Mouse (Mus musculus) embryonic facial prominence, embryonic 10.5 days (tissue): ENCODE results near the gene Rnd1. TPM values are rescaled to one million over a fixed set of nuclear protein-coding genes. Genes with fewer than 3 reads are reported as not detected.

ENCODE experiments used
- DNase-seq: peaks from one replicate; pipeline ENCODE4 v3.0.0-alpha.2; 2017; ENCODE audit warnings: low spot score
- H3K27ac ChIP-seq: fragments of 300-500 bp; sonication (generic); replicated peaks from 2 replicates; pipeline ENCODE4 v1.5.1; 2016; ENCODE audit warnings: mild to moderate bottlenecking
- H3K27me3 ChIP-seq: fragments of 300-500 bp; sonication (generic); replicated peaks from 2 replicates; pipeline ENCODE4 v1.6.1; 2016; ENCODE audit warnings: low read depth, mild to moderate bottlenecking; ENCODE audit not compliant: poor library complexity, severe bottlenecking
- H3K36me3 ChIP-seq: fragments of 300-500 bp; sonication (generic); replicated peaks from 2 replicates; pipeline ENCODE4 v1.6.1; 2016; ENCODE audit warnings: mild to moderate bottlenecking, moderate library complexity
- H3K4me1 ChIP-seq: fragments of 300-500 bp; sonication (generic); 2 replicates; pipeline ENCODE4 v1.6.1; 2016
- H3K4me3 ChIP-seq: fragments of 300-500 bp; sonication (generic); 2 replicates; pipeline ENCODE4 v1.5.1; 2016; ENCODE audit warnings: mild to moderate bottlenecking, moderate library complexity
- H3K9me3 ChIP-seq: fragments of 300-500 bp; sonication (generic); 2 replicates; pipeline ENCODE4 v1.6.1; 2016; ENCODE audit warnings: mild to moderate bottlenecking
- WGBS: fragments of 180-500 bp; shearing (Covaris S2); methylation state at CpG from one replicate; pipeline ENCODE4 v1.1.7; 2016; 5-methylcytosine and 5-hydroxymethylcytosine counted together
- polyA plus RNA-seq: library from polyadenylated mRNA; unstranded; fragments of >200 nt; fragmentation: Nextera tagmentation; extraction: Ambion mirVana; gene quantifications from 2 replicates; pipeline ENCODE4 v1.2.1, GENCODE M21; 2016

Gene Rnd1
- polyA plus RNA-seq, 1 experiment from 2014 or later, result 0.88 TPM

GRCm38 (mm10) chr15:98647308-98647707, 30.0 kb downstream of the Rnd1 start:
- H3K4me3 ChIP-seq, result no peak overlapping the region
- WGBS, result 93% methylated on average over 10 of the region's 10 CpGs
- DNase-seq, result no peak
- H3K27ac ChIP-seq, result no peak overlapping the region
- no peaks in the 10 kb centered on the region for H3K4me1 ChIP-seq
- no peaks in the 10 kb centered on the region for H3K27me3 ChIP-seq
- peaks cover 100% of the 10 kb centered on the region for H3K36me3 ChIP-seq
- H3K9me3 ChIP-seq, result no peaks in the 10 kb centered on the region

GRCm38 (mm10) chr15:98646737-98647136, 30.5 kb downstream of the Rnd1 start:
- no peak overlapping the region for H3K27ac ChIP-seq
- WGBS, result 88% methylated on average over 8 of the region's 8 CpGs
- no peaks in the 10 kb centered on the region for H3K9me3 ChIP-seq
- no peak for DNase-seq
- H3K27me3 ChIP-seq, result no peaks in the 10 kb centered on the region
- H3K4me3 ChIP-seq, result no peak overlapping the region
- H3K4me1 ChIP-seq, result no peaks in the 10 kb centered on the region
- peaks cover 100% of the 10 kb centered on the region for H3K36me3 ChIP-seq

- peaks cover under 1% of the 10 kb centered on the region; the same call in 1 of the 2 replicates for H3K4me1 ChIP-seq
- no peak overlapping the region for H3K27ac ChIP-seq
- peaks cover 100% of the 10 kb centered on the region for H3K36me3 ChIP-seq
- DNase-seq, result no peak
- H3K9me3 ChIP-seq, result no peaks in the 10 kb centered on the region
- H3K27me3 ChIP-seq, result no peaks in the 10 kb centered on the region
- 92% methylated on average over 24 of the region's 24 CpGs for WGBS
- 0 out of 2 replicates have a peak overlapping the region, but pooled peaks have one; percentile 2 for H3K4me3 ChIP-seq
Observed at GRCm38 (mm10) chr15:98645057-98646026, 31.9 kb downstream of the Rnd1 start.

- Histone ChIP-seq H3K4me1 (peaks cover 10% of the 10 kb centered on the region; the same call in 1 of the 2 replicates), H3K27me3 (no peaks in the 10 kb centered on the region), H3K36me3 (peaks cover 100% of the 10 kb centered on the region), H3K4me3 (no peak overlapping the region), H3K27ac (no peak overlapping the region), H3K9me3 (no peaks in the 10 kb centered on the region)
- 91% methylated on average over 12 of the region's 12 CpGs for WGBS
- no peak for DNase-seq
Observed at GRCm38 (mm10) chr15:98644406-98644805, 32.9 kb downstream of the Rnd1 start.

- 32% methylated on average over 8 of the region's 8 CpGs for WGBS
- peaks cover 28% of the 10 kb centered on the region for H3K27me3 ChIP-seq
- no peaks in the 10 kb centered on the region for H3K9me3 ChIP-seq
- no peak overlapping the region for H3K4me3 ChIP-seq
- H3K27ac ChIP-seq, result no peak overlapping the region
- H3K36me3 ChIP-seq, result peaks cover 65% of the 10 kb centered on the region
- H3K4me1 ChIP-seq, result peaks cover 33% of the 10 kb centered on the region
- peak; percentile 33 for DNase-seq
Observed at GRCm38 (mm10) chr15:98640157-98640556, 37.1 kb downstream of the Rnd1 start.

GRCm38 (mm10) chr15:98637155-98637554, 40.1 kb downstream of the Rnd1 start:
- DNase-seq, result no peak
- Histone ChIP-seq H3K4me1 (peaks cover 62% of the 10 kb centered on the region), H3K27me3 (peaks cover 54% of the 10 kb centered on the region), H3K9me3 (no peaks in the 10 kb centered on the region), H3K36me3 (peaks cover 35% of the 10 kb centered on the region), H3K27ac (no peak overlapping the region), H3K4me3 (0 out of 2 replicates have a peak overlapping the region, but pooled peaks have one; percentile 89)
- 38% methylated on average over 3 of the region's 3 CpGs for WGBS

- Histone ChIP-seq H3K27me3 (peaks cover 61% of the 10 kb centered on the region), H3K27ac (no peak overlapping the region), H3K9me3 (no peaks in the 10 kb centered on the region), H3K36me3 (peaks cover 28% of the 10 kb centered on the region), H3K4me1 (peaks cover 69% of the 10 kb centered on the region), H3K4me3 (peak overlapping the region; percentile 89; the same call in 1 of the 2 replicates)
- DNase-seq, result no peak
- WGBS, result 35% methylated on average over 5 of the region's 5 CpGs
Observed at GRCm38 (mm10) chr15:98636517-98636916, 40.7 kb downstream of the Rnd1 start.

GRCm38 (mm10) chr15:98635291-98635841, 41.9 kb downstream of the Rnd1 start:
- H3K27ac ChIP-seq, result peak overlapping the region; percentile 96
- H3K4me3 ChIP-seq, result peak overlapping the region; percentile 89
- peaks cover 80% of the 10 kb centered on the region for H3K4me1 ChIP-seq
- under 1% methylated on average over 21 of the region's 21 CpGs for WGBS
- no peaks in the 10 kb centered on the region for H3K9me3 ChIP-seq
- H3K27me3 ChIP-seq, result peaks cover 72% of the 10 kb centered on the region
- peaks cover 17% of the 10 kb centered on the region for H3K36me3 ChIP-seq
- DNase-seq, result peak; percentile 57

- WGBS, result under 1% methylated on average over 65 of the region's 65 CpGs
- peak; percentile 91 for DNase-seq
- Histone ChIP-seq H3K27ac (peak overlapping the region; percentile 96), H3K4me1 (peaks cover 79% of the 10 kb centered on the region), H3K36me3 (peaks cover 9% of the 10 kb centered on the region), H3K9me3 (no peaks in the 10 kb centered on the region), H3K4me3 (peak overlapping the region; percentile 89), H3K27me3 (peaks cover 80% of the 10 kb centered on the region)
Observed at GRCm38 (mm10) chr15:98634541-98635081, 42.6 kb downstream of the Rnd1 start.

- Histone ChIP-seq H3K36me3 (peaks cover 5% of the 10 kb centered on the region; the same call in 1 of the 2 replicates), H3K4me1 (peaks cover 81% of the 10 kb centered on the region), H3K27me3 (peaks cover 86% of the 10 kb centered on the region), H3K9me3 (no peaks in the 10 kb centered on the region), H3K4me3 (peak overlapping the region; percentile 89), H3K27ac (peak overlapping the region; percentile 96)
- 1% methylated on average over 25 of the region's 25 CpGs for WGBS
- DNase-seq, result no peak
Observed at GRCm38 (mm10) chr15:98633822-98634470, 43.3 kb downstream of the Rnd1 start.

- H3K9me3 ChIP-seq, result no peaks in the 10 kb centered on the region
- peaks cover 97% of the 10 kb centered on the region for H3K27me3 ChIP-seq
- H3K4me3 ChIP-seq, result peak overlapping the region; percentile 89
- peaks cover 91% of the 10 kb centered on the region for H3K4me1 ChIP-seq
- peaks cover 5% of the 10 kb centered on the region; the same call in 1 of the 2 replicates for H3K36me3 ChIP-seq
- peak; percentile 50 for DNase-seq
- 1% methylated on average over 4 of the region's 4 CpGs for WGBS
- peak overlapping the region; percentile 96 for H3K27ac ChIP-seq
Observed at GRCm38 (mm10) chr15:98632921-98633320, 44.3 kb downstream of the Rnd1 start.
